Mouse (Mus musculus): ENCODE measurements around the gene Gclm.
"Not testable (repeated sequence)": the region's sequence is repeated elsewhere in the genome, so short reads cannot be mapped to it uniquely, and the experiment has no call there.

The Gclm gene

DNA sequence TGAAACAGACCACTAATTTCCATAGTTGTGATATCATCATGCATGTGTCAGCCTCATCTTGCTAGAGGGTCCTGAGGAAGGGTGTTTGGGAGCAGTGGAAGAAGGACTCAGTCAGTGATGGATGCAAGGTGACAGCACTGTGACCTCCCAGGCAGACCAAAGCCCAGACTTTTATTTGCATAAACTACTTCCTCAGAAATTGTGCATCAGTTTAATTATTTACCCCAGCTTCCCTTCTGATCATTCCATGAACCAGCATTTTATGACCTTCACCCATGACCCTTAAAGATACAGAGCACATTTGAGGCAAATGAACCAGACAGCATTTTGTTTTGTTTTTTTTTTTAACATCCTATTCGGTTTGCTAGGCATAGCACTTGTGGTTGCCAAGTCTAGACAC is 9.6 kb upstream of the Gclm start:
- no peak for DNase-seq (ENCODE audit: low read depth, low spot score)

DNA sequence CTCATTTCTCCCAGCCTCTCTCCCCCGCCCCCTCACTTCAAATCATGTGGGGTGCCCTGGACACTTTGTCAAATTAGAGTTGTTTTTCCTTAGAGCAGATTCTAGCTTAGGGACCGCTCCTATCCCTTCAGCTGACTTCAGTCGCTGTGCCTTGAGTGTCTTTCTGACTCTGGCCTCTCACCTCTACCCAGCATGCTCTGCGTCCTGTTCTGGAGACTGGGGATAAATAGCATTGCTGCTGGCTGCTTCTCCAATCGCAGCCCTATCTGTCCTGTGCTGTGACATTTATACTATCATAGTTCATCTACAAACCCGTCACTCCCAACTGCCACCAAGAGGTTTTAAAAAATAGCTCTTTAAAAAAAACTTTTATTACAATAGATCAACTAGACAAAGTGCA is 2.5 kb upstream of the Gclm start:
- DNase-seq (ENCODE audit: low read depth, low spot score) = no peak

DNA sequence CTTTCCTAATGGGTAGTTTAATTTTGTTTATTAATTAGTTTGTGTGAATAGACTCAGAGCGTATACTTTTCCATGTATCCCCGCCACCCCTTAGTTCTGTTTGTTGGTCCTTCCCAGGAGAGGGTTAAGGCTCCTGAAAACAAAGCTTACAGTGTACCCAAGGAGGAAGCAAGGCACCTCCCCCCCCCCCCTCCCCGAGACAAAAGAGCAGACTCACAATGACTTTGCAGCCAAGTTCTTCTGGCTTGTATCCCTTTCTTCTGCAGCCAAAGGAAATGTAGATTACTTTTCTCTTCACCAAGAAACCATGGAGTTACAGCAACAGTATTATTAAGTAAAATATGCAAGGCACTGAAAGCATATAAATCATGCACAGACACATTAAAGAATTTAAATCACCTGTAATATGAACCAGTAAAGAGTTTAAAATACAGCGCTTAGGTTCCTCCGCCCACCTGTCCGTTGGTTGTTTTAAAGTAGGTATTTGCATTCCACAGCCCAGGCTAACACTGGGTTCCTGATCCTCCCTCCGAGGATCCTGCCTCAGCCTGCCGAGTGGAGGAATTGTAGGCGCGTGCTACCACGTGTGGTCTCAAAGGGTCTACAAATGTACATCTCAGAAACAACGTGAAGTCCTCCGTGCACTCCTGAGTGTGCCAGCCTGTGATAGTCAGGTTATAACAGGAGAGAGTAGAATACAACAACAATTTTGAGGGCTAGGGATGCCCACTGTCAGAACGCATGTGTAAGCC is 1.8 kb upstream of the Gclm start:
- peak; percentile 12 for DNase-seq (ENCODE audit: low read depth, low spot score)

DNA sequence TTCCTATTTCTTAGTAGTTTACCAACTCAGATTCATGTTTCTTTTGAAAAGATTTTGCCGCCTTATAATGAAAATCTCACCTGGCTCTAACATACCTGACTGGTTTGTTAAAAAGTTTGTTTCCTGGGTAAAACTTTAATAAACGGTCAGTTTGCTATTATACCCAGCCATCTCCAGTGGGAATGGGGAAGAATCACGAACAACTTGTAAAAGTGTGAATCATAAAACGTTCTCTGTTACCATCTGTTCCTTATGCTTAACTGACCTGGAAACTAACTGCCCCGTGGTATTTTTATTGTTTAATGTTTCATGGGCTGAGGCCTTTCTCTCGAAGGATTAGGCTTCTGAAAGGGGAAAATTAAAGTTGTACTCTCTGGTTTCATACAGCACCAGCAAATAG is 598 bp upstream of the Gclm start:
- DNase-seq (ENCODE audit: low read depth, low spot score) = no peak

DNA sequence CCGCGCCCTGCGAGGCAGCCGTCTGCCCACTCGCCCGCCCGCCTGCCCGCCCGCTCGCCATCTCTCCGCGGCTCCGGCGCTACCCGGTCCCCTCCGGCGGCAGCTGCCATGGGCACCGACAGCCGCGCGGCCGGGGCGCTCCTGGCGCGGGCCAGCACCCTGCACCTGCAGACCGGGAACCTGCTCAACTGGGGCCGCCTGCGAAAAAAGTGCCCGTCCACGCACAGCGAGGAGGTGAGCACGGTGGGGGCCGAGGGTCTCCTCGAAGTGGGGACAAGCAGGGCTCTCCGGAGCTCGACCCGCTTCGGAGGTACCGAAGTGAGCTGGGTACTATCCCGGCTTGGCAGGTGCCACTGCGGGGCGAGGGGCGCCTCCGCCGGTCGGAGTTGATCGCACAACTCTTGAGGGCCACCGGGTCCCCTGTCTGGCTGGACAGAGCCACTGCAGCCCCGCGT is 548 bp downstream of the Gclm start:
- DNase-seq (ENCODE audit: low read depth, low spot score) = peak; percentile 52

DNA sequence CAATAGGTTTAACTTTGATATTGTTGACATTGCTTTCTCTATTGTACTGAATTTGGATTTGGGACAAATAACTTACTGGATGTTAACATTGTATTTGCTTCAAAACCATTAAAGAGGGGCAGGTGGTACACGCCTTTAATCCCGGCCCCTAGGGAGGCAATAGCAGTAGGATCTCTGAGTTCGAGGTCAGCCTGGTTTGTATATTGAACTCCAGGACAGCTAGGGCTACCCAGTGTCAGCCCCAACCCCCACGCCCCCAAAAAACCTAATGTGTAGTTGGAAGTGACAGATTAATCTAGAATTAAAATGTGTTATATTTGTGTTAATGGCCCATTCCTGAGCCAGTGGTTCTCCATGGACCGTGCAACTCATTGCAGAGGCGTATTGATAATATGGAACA is 1.0 kb downstream of the Gclm start:
- DNase-seq (ENCODE audit: low read depth, low spot score) = no peak

DNA sequence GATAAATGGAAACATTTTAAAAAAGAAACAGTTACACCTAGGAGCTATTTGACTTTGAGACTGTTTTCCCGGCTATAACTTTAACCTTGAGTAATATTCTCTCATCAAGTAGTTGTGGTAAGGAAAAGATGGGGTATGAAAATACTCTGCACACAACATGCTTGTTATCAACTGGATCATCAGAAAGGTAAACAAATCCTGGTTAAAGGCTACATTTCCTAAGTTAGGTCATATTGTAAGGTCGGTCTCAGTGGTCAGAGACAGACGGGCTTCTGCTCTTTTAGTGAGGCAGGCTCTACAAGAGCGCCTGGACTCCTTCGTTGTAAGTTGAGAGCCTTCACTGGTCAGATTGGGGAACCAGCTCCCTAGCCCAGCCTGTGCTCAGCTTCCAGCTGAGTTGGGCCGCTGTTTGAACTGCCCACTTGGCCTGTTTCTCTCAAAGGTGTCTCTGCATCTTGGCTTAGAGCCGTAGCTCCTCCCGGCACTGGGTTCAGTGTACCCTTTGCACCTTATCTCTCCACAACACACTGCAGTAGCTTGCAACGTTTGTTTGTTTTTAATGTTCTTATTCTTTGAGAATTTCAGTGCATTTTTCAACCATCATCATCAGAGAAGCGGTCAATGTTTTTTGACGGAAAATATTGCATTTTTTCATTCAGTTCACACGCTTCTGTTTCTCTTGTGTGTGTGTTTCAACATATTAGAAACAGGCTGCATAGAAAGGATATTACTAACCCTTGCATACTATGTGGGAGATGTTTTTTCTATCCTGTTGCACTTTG is 1.8 kb downstream of the Gclm start:
- no peak for DNase-seq (ENCODE audit: low read depth, low spot score)

DNA sequence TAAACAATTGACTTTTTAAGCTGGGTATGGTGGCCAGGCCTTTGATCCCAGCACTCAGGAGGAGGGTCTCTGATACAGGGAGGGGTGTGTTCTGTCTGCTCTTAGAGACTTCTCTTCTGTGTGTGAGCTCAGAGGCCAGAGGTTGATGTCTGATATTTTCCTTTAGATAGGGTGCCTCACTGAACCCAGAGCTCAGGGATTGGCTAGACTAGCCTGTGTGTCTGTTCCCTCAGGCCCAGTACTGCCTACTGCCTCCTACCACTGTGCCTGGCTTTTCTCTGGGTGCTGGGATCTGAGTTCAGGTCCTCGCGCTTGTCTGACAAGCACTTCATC is 2.4 kb downstream of the Gclm start:
- no peak for DNase-seq (ENCODE audit: low read depth, low spot score)

DNA sequence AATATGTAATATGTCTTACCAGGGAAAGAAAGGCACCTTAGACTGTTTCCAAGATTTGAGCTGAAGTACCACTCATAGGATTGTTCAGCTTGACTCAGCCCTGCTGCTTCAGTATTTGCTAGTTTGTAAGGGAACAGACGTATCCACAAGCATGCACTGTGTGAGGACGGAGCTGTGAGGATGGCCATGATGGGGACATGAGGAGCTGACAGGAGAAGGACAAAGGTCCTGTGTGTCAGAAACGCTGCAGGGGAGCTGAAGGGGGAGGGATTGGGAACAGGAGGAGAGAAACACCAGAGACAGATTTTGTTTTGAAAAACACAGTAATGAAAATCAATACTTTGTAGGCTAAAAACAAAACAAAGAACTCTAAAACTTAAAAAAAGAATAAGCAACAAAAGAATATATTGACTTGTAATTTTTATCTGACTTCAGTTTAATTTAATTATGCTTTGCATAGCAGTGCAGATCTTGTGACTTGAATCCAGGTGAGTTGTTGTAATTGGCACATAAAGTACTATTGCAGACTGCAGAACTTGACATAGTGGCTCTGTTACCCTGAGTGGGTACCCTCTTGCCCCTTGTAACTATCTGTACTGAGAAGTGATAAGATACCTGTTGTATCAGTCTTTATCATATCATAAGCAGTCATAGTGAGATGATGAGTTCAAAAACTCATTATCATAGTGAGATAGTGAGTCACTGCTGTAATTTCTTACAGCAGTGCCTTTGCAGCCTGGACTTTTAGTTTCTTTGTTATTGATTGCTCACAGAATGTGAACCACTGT is 7.3 kb downstream of the Gclm start:
- no peak for DNase-seq (ENCODE audit: low read depth, low spot score)

DNA sequence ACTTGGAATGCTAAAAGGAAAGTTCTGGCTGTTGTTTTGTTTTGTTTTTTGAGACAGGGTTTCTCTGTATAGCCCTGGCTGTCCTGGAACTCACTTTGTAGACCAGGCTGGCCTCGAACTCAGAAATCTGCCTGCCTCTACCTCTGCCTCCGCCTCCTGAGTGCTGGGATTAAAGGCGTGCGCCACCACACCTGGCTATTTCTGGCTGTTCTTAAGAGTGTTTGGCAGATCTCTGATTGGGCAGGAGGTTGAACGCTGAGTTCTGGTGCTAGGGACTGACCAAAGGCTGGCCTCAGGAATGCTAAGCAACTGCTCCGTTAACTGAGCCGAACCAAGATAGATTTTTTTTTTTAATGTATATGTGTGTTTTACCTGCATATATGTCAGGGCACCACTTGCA is 8.7 kb downstream of the Gclm start:
- not testable (repeated sequence) for DNase-seq (ENCODE audit: low read depth, low spot score)

DNA sequence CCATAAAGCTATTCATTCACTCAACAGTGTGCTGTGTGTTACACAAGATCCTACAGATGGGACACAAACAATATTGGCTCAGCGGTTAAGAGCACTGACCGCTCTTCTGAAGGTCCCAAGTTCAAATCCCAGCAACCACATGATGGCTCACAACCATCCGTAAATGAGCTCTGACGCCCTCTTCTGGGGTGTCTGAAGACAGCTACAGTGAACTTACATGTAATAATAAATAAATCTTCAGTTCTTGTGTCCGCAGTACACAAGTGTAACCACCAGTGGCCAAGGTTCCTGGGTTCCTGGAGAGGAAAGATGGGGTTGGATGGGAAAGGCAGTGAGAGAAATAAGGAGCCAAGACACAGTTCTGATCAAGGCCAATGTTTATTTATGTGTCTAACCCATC is 24.6 kb downstream of the Gclm start:
- no peak for DNase-seq (ENCODE audit: low read depth, low spot score)

DNA sequence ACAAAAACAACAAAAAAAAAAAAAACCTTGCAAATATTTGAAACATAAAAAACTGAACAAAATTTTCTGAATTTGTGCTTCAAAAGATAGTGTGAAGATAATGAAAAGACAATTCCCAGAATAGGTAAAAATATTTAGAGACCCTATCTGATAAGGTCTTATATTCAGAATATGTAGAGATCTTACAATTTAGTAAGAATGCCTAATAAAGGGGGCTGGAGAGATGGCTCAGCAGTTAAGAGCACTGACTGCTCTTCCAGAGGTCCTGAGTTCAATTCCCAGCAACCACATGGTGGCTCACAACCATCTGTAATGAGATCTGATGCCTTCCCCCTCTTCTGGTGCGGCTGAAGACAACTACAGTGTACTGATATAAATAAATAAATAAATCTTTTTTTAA is 27.2 kb downstream of the Gclm start:
- DNase-seq (ENCODE audit: low read depth, low spot score) = not testable (repeated sequence)

DNA sequence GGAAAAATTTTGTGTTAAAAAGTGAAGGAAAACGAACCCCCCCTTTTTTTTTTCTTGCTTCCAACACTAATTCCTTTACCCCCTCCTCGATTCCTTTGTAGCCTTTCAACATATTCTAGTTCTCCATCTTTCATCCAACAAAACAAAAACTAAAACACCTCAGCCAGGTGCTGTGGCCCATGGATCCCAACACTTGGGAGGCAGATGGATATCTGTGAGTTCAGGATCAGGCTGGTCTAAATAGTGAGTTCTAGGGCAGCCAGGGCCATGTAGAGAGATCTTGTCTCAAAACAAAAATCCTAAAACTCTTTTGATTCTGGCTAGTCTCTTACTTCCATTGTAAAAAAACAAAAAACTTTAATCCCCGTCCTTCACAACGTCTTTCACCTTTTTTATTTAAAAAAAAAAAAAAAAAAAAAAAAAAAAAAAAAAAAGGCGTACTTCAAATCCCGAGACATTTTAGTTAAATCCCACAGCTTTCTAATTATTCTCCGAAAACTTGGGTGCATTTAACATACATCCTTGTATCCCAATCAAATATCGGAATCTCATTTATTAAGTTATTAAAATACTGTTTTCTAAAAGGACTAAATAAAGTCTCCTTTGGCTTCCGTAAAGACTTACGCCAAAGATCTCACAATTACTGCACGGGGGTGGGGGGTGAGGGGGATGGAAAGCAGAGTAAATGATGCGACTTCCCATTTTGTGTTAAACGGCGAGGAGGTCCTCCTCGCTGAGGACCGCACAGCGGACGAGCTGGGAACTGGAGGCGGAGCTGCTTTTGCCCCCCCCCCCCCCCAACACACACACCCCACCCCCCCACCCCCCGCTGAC is 28.3 kb downstream of the Gclm start:
- DNase-seq (ENCODE audit: low read depth, low spot score) = no peak

DNA sequence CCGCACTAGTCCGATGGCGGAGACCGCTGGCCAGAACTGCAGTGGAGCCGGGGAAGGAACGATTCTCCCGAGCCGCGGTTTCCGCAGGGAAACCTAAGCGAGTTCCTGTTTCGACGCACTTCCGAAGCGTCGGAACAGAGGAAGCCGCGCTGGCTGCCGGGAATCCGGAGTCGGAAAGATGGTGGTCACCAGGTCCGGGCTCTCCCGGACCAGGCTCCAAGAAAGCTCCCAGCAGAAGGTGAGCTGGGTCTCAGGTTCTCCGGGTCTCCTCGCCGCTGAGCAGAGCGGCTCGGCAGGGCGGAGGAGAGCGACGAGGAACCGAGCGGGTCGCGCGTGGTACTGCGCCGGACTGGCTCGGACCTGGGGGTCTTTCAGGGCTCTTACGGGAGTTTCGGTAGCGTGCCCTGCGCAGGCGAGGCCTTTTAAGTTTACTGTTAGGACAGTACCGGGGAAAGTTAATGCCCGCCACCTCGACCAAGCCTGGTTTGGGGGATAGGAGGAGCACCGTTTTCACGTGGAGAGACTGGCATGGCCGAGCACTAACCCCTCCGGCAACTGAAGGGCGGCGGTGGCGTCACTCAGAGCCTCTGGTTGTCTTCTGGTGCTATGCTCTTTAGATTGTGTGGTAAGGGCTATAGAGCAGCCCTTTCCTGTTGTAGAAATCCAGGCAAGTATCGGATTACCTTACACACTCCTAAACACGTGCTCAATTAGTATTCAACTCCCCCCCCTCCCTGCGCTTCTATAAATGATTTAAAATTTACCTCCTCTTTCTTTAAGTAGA is 29.1 kb downstream of the Gclm start, which contains the start of gene Dnttip2:
TSS of gene Dnttip2 (plus strand) at position 148 of the 784 bp plus-strand sequence.
- DNase-seq (ENCODE audit: low read depth, low spot score) = peak; percentile 98

DNA sequence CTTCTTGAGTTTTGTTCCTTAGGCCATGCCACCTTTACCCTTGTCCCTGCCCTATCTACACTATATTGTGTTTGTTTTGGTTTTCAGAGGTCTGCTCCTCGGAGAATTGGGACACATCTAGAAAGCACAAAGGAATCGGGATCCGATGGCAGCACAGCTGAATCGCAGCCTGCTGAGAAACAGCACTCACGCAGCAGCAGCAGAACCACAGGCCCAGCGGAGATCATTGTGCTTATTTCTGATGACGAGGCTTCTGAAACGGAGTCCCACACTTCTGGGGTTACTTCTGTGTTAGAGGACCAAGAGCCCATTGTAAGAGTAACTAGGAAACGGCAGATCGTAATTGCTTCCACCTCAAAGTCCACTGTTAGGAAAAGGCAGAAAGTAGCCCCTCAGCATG is 29.8 kb downstream of the Gclm start:
- DNase-seq (ENCODE audit: low read depth, low spot score) = no peak

DNA sequence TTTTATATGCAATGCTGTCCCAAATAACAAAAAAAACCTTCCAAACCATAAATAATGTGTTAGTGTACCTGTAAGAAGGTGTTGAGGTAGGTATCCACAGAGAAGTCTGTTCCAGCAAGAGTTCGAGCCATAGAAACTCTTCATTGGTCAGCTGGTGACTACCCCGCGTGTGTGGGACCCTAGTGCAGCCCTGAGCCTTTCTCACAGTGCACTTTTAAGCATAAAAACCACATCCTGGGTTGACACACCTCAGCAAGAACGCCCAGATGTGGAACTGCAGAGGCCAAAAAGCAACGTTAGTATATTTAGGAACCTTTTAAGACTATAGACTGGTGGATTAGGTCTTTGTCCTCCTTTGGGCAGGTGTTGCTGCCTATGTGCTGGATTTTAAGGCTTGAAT is 41.8 kb downstream of the Gclm start:
- no peak for DNase-seq (ENCODE audit: low read depth, low spot score)

DNA sequence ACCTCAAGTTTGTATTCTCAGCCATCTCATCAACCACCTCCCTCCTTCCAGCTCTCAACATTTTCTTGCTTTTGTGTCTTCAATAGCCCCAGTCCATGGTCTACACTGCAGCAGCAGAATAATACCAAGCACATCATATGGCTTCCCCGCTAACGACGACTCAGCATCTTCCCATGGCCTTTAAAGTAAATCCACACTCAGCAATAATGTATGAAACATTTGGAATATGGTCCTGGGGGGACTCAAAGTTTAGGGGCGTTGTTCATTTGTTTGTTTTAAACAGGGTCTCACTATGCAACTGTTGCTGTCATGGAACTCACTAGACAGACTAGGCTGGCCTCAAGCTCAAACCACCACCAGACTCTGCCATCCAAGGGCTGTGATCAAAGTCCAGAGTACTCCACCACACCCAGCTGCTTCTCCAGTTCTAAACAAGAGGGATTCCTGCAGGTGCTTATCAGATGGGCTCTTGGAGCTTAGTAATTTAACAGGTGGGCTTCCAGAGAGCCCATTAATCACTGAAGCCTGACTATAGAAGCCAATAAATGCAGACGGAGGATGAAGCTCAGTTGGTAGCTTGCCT is 43.3 kb downstream of the Gclm start:
- no peak for DNase-seq (ENCODE audit: low read depth, low spot score)

DNA sequence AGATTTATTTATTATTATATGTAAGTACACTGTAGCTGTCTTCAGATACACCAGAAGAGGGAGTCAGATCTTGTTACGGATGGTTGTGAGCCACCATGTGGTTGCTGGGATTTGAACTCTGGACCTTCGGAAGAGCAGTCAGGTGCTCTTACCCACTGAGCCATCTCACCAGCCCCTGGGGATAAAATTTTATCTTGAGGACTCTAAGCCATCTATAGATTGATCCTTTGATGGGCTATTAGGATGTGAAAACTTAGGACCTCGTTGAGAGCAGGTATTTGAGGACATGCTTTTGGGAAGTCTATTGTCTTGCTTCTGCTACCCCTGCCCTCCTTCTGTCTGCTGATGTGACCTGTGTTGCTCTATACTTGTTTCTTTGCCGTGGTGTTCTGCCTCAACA is 44.0 kb downstream of the Gclm start:
- DNase-seq (ENCODE audit: low read depth, low spot score) = not testable (repeated sequence)

DNA sequence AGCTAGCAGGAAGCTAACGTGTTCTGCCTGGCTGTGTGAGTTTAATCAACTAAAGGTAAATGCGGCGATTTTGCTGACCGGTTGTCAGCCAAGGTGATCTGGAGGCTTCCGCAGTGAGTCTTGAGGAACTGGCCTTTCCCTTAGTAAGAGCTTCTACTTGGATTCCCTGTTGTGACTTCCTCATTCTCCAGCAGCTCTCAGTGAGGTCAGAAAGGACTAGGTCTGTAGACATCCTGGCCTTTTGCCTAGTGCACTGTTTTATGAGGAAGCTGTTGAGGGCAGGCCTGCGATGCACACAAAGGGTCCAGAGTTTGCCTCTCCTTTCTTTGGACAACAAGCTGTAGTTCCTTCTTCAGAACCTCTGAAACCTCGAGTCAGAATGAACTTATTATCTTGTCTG is 45.3 kb downstream of the Gclm start:
- DNase-seq (ENCODE audit: low read depth, low spot score) = no peak

DNA sequence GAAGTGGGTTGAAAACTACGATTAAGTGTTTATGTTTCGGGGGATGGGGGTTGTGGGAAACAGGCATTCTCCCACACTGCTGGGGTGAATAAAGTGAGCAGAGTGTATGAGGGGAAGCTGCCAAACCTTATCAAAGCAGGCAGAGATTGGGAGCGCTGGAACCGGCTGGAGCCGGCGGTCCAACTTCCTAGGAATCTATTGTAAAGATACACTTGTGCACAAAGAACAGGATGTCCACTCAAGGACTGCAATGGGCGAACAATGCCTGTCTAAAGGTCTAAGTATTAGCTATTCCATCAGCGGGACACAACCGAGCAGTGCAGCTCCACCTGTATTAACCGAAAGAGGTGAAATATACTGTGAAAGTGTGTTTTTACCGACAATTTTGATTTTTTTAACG is 46.5 kb downstream of the Gclm start:
- DNase-seq (ENCODE audit: low read depth, low spot score) = no peak

All from mesoderm, embryonic 11.5 days (tissue).